Mouse (Mus musculus): ENCODE measurements around the gene Tusc2.

Gene Tusc2

GRCm38 (mm10) chr9:107563029-107563581, at the start of gene Tusc2:
Gene Tusc2, plus strand, starts transcription at chr9:107563255.
- peak; percentile 92 to 99 for DNase-seq

DNA sequence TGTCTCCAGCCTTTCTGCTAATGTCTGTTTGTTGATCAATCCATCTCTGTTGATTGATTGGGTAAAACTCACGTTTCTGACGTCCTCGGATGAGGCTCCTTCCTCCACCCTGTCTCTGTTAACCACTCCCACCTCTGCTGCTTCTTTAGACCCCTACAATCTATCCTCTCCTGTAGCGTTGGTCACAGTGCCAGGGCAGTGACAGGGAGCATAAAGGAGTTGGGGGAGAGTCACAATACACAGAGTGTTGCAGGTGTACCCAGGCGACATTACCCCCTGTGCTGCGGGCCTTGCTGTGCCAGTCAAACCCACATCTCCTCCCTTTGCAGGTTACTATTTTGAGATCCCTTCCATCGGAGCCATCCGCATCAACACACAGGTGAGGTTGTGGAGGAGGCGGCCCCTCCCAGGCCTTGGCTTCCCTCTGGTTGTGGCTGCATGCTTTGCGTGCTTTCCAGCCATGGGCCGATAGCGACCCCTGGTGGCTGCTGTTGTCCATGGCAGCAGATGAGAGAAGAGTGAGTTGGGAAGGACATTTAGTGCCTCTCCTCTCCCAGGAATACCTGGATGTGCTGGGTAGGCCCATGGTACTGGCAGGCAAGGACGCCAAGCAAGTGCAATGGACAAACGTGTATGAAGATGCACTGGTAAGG, 48.6 kb upstream of the Tusc2 start:
- DNase-seq = peak; percentile 88 to 94

DNA sequence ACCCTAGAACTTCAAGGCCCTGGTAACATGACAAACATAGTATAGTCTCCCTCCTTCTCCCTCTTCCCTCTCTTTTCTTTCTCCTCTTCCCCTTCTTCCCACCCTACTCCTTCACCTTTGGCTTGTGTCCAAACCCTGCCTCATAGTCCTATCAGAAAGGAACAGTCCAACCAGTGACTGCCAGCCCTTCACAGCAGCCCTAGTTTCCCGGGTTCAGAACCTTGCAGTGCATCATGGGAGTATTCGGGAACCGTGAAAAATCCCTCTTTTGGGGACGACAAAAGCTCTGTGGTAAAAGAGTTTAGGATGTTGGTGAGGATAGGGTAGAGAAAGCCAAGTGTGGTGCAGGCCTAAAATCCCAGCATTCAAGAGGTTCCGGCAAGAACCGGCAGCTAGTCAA, 42.7 kb upstream of the Tusc2 start:
- no peak for DNase-seq

DNA sequence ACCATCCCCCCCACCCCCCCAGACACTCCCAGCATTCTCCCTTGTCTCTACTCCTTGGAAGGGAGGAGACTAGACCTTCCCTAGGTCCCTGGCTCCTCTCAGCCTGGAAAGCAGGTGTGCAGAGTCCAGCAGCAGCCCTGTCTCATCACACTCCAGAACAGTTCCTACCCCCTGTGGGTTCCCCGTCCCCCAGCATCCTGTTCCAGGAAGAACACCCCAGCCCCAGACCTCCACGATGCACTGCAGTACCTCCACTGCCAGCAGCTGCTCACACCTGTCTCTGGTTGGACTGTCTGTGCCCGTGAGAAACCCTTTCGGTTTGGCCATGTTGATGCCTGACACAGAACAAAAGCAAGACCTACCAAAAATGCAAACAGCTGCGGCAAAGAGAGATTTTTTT, 41.9 kb upstream of the Tusc2 start:
- DNase-seq = no peak

GRCm38 (mm10) chr9:107521711-107522399, 41.2 kb upstream of the Tusc2 start:
- no peak for DNase-seq

- DNase-seq = no peak
Measured at GRCm38 (mm10) chr9:107522400-107522711, 40.7 kb upstream of the Tusc2 start.

DNA sequence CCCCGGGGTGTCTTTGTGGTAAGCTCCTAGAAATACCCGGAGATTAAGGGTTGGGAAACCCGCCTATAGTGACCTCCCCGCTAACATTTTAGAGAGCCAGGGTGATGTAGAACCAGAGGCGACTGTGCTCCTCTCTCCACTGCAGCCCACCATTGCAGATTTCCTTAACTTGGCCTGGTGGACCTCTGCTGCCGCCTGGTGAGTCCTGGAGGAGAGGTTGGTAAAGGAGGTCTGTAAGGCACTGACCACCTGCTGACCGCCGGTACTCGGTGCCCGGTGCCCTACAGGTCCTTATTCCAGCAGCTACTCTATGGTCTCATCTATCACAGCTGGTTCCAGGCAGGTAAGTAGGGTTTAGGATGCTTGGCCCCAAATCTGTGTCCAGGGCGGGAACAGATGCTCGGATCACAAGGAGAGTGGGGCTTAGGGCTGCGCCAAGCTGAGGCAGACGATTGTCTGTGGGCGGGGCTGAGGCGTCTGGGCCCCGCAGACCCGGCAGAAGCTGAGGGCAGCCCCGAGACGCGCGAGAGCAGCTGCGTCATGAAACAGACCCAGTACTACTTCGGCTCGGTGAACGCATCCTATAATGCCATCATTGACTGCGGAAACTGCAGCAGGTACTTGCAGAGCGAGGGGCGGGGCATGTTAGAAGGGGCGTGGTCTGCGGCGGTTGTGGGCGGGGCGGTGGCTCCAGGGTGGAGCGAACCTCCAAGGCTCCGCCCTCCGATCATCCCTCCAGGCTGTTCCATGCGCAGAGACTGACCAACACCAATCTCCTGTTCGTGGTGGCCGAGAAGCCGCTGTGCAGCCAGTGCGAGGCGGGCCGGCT, 36.6 kb upstream of the Tusc2 start:
- DNase-seq = no peak

DNA sequence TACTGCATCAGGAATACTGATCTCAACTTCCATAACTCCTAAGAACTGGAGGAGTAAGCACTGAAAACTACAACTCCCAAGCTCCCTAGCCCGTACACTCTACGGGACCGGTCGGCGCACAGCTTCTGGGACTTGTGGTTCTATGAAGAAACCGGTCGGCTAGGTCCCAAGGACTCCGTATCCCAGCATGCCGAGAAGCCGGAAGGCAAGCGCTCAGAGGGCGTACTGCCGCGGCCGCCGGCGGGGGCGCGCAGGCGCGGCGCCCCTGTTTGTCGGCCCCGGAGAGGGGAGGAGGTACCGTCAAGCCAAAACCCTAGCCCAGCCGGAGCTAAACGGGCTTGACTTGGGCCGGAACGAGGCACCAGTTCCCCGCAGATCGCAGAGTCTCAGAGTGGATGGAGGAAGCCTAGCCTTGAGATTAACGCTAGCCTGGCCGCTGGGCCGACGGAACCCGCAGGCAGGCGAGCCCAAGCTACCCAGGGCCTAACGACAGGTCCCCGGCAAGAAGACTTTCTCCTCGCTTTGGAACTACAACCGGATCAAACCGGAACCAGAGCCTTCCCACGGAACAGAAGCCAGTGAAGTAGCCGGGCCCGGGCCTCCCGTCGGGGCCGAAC, 29.2 kb upstream of the Tusc2 start, which contains the start of gene Tmem115:
TSS of gene Tmem115 (plus strand) at position 155 of the 617 bp plus-strand sequence.
- peak; percentile 90 to 97 for DNase-seq

DNA sequence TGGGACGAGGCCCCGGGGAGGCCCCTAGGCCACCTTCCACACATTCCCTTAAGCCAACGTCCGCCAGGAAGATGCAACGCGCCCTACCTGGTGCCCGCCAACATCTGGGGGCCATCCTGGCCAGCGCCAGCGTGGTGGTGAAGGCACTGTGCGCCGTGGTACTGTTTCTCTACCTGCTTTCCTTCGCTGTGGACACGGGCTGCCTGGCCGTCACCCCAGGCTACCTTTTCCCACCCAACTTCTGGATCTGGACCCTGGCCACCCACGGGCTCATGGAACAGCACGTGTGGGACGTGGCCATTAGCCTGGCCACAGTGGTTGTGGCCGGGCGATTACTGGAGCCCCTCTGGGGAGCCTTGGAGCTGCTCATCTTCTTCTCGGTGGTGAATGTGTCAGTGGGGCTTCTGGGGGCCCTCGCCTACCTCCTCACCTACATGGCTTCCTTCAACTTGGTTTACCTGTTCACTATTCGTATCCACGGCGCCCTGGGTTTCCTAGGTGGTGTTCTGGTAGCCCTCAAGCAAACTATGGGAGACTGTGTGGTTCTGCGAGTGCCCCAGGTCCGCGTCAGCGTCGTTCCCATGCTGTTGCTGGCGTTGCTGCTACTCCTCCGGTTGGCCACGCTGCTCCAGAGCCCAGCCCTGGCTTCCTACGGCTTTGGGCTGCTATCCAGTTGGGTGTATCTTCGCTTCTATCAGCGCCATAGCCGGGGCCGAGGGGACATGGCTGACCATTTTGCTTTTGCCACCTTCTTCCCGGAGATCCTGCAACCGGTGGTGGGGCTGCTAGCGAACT, 28.4 kb upstream of the Tusc2 start:
- DNase-seq = peak in 1 of 2 experiments; percentile 44

DNA sequence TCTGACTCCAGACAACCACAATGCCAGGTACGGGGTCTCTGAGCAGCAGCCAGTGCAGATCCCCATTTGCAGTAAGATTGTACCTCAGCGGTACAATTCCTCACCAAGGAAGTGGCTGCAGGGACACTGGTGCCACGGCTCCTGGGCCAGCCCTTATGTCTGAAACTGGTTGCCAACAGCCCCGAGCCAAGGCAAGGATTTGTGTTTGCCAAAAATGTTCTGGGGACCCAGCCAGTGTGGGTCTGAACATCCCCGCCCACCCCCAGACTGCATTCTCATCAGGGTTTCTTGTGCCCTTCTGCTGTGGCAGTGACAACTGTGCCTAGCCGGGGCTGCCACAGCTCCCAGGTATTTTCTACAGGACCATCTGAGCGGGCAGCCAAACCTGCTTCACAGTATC, 24.8 kb upstream of the Tusc2 start:
- DNase-seq = no peak

- DNase-seq = no peak
Measured at GRCm38 (mm10) chr9:107538711-107539110, 24.3 kb upstream of the Tusc2 start.

DNA sequence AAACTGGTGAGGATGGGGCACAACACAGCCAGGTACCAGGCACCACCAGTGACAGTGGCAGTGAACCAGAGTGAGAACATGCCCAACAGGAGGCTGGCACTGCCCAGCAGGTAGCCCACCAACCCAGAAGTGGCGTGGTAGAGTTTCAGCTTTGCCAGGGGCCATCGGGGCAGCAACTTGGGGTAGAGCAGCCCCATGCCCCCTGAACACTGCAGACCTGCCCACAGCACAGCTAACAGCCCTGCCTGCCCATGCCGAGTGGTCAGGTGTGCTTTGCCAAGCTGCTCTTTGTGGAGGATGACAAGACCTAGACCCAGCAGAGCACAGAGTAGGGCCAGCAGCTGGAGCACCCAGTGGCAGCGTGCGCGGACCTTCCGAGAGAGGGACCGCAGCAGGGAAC, 23.1 kb upstream of the Tusc2 start:
- DNase-seq = no peak

DNA sequence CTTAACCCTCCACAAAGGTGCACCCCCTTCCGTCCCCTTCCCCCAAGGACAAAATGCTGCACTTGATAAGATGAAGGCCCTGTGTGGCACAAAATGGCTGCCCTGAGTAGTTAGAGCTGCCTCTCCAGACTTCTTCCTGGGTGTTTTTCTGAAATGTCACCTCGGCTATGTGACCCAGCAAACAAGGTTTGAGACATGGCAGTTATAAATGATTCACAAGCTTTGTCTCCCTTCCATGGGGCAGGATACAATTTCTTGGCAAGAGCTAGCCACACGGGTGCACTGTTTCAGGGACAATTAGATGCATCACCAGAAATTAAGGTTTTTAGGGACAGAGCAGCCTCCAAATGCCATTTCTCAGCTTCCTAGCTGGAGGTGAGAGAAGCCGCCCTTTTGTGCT, 22.6 kb upstream of the Tusc2 start:
- DNase-seq = no peak

DNA sequence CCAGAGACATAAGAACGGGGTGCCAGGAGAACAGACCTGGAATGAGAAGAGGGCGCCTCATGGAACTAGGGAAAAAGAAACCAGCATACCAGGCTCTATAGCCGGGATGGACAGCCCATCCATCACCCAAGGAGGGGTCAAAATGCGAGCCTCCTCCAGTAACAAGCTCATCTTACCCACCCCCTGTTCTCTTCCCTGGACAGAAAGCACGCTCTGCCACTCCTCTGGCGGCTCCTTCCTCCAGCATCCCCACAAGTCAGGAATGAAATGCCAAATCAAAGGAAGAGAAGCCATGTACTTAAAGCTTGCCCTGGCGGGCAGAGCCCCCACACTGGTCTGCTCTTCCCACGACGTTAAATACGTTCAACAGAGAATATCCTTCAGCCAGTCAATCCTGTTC, 22.1 kb upstream of the Tusc2 start:
- no peak for DNase-seq

DNA sequence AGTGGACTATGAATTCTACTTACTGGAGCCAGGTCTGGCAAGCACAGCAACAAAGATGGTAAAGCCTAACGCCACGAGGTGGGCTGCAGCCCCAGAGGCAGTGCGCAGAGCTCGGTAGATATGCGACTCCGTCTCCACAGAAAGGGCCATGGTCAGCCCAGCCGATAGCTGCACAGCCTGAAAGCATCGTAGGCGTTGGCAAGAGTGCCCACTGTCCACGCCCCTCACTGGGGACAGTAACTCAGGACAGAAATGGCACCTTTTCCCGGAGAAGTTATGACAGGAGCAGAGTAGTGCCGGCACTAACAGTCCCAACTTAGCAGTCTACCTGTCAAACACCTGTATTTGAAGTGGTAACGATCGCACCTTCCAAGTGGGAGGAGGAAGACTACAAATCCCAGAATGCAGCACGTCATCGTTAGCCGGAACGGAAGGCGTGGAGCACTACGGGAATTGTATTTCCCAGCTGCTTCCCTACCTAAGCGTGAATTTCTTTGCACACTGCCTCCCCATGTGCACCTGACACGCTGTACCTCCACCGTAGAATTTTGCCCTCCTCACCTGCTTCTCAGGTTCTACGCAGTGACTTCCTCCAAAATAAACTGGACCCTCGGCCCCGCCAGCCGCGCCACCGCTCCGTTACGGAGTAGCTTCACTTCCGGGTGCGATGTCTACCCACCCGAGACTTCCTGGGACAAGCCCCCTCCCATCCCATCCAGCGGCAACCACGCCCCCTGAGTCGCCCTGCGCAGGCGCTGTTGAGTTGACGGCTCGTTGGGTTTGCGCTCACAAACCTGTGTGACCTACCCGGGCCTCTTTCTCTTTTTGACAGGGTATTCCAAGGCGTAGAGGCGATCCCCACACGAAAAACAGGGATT, 21.3 kb upstream of the Tusc2 start, which contains the start of the genes Cyb561d2 and Nprl2:
TSS of gene Cyb561d2 (minus strand) at position 720 of the 878 bp plus-strand sequence.
TSS of gene Nprl2 (plus strand) at position 753 of the 878 bp plus-strand sequence.
- peak; percentile 93 to 94 for DNase-seq

- DNase-seq = no peak
Measured at GRCm38 (mm10) chr9:107542352-107542686, 20.7 kb upstream of the Tusc2 start.

DNA sequence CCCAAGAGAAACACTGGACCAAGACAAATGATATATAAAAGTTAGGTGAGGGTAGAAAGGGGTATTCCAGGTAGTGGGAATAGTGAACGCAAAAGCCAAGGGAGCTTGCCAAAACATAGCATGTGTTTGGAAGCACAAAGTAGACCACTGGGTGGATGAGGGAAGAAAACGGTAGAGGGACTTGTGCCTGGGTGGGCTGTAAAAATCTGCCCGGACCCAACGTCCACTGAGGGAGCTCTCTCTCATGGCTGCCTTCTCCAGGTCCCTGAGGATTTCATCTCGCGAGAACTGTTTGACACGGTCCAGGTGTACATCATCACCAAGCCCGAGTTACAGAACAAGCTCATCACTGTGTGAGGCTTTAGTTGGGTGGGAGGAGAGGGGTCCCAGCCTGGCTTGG, 20.3 kb upstream of the Tusc2 start:
- no peak for DNase-seq

GRCm38 (mm10) chr9:107543299-107543698, 19.8 kb upstream of the Tusc2 start:
- no peak for DNase-seq

DNA sequence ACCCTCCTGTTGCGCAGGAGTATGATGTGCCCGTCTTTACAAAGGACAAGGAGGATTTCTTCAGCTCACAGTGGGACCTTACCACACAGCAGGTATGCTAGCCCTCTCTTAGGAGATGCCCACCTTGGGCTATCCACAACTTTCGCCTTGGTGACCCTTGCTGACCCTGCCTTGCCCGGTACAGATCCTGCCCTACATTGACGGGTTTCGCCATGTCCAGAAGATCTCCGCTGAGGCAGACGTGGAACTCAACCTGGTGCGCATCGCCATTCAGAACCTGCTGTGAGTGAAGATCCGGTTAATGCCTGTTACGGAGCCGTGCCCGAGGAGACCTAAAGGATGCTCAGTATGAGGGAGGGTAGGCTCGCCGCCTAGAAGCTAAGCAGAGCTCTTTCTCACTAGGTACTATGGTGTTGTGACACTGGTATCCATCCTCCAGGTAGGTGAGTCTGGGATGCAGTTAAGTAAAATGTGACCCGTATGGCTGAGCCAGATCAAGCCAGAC, 18.8 kb upstream of the Tusc2 start:
- DNase-seq = no peak

DNA sequence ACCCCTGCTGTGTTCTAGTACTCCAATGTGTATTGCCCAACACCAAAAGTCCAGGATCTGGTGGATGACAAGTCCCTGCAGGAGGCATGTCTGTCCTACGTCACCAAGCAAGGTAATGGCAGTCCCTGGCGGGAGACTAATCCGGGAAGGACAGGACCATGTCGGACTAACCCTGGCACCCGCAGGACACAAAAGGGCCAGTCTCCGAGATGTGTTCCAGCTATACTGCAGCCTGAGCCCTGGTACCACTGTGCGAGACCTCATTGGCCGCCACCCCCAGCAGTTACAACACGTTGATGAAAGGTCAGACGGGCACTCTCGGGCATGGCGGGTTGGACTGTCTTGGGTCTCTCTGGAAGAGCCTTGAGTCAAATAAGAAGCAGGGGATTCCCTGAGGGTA, 18.3 kb upstream of the Tusc2 start:
- DNase-seq = no peak

DNA sequence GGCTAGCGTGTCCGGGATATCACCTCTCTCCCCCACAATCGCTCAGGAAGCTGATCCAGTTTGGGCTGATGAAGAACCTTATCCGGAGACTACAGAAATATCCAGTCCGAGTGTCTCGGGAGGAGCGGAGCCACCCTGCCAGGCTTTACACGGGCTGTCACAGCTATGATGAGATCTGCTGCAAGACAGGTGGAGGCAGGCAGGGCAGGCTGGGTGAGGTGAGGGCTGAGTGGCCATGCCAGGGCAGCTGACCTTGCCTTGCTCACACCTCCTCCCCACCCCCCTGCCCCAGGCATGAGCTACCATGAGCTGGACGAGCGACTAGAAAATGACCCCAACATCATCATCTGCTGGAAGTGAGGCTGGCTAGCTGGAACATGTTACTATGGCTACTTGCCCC, 17.9 kb upstream of the Tusc2 start:
- DNase-seq = peak in 1 of 2 experiments; percentile 18

Data from cerebellum, adult 18-20 months (tissue).